Mouse (Mus musculus): Measurements from ENCODE around the gene Gm28048.

The Gm28048 gene

DNA sequence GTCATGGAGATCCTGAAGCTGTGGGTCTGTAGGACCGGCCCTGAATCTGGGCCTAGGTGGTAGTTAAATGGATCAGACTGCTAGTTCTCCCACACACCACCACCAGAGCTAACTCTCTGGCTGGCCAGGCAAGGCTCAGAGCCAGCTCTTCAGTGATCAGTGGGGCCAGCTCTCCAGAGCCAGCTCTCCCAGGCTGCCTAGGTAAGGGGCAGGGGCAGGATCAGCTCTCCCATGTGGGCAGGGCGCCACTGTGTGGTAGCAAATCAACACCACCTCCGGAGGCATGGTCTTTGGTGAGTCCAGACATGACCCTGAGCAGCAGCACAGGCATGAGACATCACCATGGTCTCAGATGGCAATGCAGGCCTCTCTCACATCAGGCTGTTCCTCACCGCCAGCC is 25.1 kb downstream of the Gm28048 start:
- intact Hi-C loops (cut with DNase I) = loop anchor here (2.0 to 10.0 kb wide), 3 partner anchors 95 to 732 kb away; partner anchors contain the start of gene B3gnt2

DNA sequence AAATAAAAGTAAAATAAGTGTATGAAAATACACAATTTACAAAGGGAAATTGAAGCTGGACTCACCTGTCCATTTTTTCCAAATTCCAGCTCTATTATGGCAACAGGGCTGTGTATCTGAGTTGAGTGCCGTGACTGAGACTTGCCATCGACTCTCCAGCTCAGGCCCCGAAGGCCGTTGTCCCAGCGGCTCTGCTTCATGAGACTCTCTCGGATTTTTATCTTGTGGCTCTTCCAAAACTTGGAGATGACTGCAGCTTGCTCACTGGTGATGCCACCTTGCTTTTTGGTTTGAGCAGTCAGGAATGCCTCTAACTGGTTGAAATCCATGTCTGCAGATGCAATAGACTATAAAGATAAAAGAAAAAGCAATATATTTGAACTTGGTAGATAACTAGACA is 25.5 kb downstream of the Gm28048 start:
- intact Hi-C loops (cut with DNase I) = loop anchor here (2.0 to 10.0 kb wide), 3 partner anchors 94 to 732 kb away; partner anchors contain the start of gene B3gnt2

DNA sequence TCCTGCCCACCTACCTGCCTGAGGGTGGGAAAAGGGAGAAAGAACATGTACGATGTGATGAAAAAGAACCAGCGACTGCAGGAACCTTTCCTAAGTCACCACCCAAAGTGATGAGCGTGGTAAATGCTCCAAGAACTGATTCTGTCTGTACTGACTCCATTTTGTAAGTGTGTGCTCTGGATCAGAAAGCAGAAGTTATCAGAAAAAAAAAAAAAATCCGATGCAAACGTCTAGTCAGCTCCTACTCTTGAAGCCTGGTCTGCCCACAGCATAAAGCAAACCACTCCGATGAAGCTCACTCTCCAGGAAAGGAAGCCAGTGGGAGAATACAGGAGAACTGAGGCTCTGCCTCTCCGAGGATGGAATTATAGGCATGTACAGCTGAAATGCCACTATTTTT is 29.2 kb downstream of the Gm28048 start:
- intact Hi-C loops (cut with DNase I) = loop anchor here (10.0 kb wide), 1 partner anchor 728 kb away; no protein-coding TSS in a partner anchor

DNA sequence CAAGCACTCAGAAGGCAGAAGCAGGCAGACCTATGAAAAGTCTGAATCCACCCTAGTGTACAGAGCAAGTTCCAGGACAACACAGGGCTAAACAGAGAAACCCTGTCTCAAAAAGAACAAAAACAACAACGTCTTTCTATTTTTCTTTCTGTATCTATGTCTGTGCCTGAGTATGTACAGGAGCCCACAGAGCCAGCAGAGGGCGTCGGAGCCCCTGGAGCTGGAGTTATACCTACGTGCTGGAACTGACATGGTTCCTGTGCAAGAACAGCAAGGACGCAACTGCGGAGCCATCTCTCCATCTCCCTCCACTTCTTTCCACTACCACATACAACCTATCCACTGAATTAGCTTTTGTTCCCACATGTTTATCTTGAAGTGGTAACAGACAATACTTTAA is 31.8 kb downstream of the Gm28048 start:
- intact Hi-C loops (cut with DNase I) = loop anchor here (10.0 kb wide), 1 partner anchor 725 kb away; no protein-coding TSS in a partner anchor

DNA sequence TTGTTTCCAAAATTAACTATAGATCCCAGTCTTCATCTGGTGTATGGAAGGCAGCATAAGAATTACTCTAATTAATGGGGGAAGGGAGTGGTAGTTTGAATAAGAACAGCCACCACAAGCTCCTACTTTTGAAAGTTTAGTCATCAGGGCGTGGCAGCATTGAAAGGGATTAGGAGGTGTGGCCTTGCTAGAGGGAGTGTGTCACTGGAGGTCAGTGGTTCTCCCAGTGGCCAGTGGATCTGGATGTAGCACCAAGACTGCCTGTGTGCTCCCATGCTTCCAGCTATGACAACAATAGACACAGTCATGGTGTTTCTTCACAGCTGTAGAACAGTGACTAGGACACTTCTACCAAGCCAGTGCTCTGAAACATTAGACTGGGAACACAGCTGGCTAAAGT is 32.8 kb downstream of the Gm28048 start:
- intact Hi-C loops (cut with DNase I) = no loop called here

DNA sequence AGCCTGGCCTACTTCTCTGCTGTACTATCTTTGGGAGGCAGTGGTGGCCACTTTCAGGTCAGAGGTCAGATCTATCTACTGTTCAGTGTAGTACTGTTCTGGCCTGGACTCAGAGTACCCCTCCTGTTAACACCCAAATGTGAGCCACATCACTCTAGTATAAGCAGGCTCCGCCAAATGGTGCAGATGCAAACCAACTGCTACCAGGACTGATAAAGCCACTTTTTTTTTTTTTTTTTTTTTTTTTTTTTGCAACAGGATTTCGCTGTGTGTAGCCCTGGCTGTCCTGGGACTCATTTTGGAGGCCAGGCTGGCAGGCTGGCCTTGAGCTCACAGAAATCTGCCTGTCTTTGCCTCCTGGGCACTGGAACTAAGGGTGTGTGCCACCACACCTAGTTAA is 42.9 kb downstream of the Gm28048 start:
- intact Hi-C loops (cut with DNase I) = no loop called here

DNA sequence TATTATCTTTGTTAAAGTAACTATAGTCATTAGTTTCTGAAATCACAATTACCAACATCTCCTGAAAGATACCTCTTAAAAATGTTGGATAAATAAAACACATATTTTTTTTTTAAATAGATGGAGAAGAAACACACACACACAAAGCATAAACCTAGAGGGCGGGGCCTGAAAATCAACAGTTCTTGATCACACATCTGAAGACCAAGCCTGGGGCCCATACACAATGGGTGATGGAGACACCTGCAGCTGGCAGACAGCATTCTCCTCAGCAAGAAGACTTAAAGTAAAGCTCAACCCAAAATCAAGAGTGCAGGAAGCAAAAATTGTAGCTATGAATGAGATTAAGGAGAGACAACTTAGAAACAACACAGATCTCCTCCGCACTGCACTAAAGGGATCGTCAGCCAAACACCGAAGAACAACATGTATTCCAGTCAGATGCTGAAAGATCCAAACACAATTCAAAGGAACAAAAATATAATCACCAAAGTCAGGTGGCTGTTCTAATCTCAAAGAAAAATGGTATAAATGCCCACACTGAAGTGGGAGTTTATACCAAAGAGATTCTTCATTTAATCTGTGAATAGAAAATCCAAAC is 44.1 kb downstream of the Gm28048 start:
- intact Hi-C loops (cut with DNase I) = no loop called here

DNA sequence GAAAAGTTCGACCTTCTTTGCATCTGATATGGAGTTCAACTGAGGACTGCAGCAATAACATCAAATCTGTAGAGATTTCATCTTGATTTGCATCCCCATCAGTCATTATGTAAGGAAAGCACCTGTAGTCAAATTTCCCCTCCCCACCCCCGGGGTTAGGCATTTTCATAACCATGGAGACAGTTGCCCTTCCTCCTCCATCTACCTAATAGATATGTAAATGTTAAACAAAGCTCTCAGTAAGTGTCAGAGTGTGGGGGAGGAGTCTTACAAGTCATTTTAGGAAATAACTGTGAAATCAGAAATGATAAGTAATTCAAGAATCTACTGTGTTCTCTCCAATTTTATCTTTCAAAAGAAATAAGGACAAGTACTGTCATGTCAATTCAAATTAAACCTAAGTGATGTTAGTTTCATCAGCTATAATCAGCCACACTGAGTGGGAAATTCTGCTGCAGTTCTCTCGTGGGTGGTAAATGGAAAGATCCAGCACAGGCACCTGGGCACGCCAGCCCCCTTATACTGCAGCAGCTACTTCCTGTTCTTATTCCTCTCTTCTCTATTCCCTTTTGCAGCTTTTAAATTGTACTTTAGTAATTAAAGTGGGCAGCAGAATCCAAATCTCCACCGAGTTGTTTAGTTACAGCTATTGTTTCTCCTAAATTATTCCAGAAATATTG is 45.3 kb downstream of the Gm28048 start:
- intact Hi-C loops (cut with DNase I) = no loop called here

DNA sequence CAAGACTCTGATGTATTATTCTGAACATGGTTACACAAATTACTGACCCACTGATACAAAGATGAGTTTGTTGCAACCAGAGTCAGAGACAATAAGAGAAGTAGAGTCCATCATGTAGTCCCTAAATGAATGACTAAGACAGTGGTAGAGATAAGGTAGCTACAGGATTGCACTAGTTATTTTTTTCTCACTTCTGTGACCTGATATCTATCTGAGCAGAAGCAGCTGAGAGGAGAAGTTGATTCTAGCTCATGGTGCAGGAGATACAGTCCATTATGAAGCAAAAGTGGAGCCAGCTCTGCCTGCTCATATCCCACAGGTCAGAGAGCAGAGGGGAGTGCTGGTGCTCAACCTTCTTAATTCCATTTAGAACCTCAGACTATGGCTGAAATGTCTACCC is 49.7 kb downstream of the Gm28048 start:
- intact Hi-C loops (cut with DNase I) = no loop called here

DNA sequence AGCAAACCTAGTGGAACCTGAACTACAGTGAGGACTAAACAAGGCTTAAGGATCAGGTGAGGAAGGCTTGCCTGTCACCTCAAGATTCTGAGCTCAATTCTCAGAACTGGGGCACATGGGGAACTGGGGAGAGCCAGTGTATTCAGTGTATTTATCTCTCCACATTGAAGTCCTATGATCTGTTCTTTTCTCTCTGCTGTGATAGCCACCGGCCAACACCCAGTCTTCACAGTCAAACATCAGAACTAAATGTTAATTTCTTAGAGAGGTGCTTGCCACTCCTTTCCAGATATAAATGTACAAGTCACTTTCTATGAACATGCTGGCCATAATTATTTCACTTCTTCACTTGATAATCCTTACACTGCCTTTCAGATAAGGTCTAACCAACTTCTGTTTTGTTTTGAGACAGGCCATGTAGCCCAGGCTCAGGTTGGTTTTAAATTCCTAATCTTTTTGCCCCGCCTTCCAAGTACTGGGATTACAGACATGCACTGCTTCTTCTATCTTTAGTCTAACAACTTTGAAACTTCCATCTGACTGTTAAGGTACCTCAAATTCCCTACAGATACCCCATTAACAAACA is 50.5 kb downstream of the Gm28048 start:
- intact Hi-C loops (cut with DNase I) = no loop called here

DNA sequence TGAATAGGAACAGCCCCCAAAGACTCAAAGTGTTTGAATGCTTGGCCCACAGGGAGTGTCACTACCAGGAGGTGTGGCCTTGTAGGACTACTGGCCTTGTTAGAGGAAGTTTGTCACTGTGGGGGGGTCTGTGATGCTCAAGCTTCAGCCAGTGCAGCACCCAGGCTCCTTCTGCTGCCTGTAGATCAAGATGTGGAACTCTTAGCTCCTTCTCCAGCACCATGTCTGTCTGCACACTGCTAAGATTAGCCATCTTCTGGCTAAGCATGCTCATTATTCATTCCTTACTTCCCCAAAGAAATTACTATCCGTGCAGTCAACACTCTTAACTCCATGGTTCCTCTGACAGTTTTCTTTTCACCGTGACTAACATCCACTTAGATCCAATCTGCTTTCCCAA is 51.8 kb downstream of the Gm28048 start:
- intact Hi-C loops (cut with DNase I) = no loop called here

DNA sequence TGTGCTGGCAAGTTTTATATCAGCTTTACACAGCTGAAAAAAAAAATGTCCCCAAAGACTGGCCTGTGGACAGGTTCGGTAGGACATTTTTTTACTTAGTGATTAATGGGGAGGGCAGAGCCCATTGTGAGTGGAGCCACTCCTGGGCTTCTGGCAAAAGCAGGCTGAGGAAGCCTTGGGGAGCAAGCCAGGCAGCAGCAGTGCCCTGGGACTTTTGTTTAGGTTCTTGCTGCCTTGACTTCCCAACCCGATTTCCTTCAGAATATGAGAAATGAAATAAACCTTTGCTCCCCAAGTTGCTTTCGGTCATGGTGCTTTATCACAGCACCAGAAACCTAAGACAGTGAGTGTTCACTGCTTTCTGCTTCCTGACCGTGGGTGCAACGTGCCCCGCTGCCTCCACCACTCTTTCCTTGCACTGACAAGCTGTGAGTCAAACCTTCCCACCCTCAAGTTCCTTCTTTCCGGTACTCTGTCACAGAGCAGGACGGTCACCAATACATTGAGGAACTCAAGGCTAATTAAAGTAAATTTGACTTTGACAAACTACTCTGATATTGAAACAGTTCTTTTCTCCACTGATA is 53.2 kb downstream of the Gm28048 start:
- intact Hi-C loops (cut with DNase I) = no loop called here

DNA sequence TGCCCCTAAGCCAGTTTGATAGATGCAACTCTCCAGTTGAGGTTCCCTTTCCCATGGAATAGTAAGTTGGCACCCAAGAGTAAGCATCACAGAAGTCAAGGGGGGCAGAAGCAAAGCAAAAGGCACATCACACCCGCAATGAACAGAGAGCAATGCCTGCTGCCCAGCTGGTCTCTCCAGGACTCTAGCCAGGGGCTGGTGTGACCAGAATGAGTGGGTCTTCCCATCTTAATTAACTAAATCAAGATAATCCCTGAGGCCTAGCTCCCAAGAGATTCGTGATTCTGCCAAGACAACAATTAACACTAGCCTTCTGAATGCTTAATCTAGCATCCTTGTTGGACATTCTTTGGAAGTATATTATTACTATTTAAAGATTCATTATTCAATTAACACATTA is 58.3 kb downstream of the Gm28048 start:
- intact Hi-C loops (cut with DNase I) = no loop called here

DNA sequence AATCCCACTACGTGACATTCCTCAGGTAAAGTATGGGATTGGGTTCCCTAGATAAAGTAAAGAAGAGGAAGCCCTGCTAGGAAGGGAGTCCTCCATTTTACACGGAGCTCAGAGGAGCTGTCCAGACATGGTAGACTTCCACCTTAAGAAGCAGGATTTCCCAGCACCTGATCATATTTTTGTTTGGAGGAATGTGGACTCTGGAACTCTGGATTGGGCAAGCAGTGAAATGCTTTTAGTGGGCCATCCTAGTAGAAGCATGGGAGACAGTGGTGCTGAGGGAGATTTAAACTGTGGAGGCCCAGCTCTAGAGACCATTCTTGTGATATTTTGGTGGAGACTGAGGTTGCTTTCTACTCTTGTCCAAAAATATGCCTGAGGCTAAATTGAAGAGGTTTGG is 59.3 kb downstream of the Gm28048 start:
- intact Hi-C loops (cut with DNase I) = no loop called here

DNA sequence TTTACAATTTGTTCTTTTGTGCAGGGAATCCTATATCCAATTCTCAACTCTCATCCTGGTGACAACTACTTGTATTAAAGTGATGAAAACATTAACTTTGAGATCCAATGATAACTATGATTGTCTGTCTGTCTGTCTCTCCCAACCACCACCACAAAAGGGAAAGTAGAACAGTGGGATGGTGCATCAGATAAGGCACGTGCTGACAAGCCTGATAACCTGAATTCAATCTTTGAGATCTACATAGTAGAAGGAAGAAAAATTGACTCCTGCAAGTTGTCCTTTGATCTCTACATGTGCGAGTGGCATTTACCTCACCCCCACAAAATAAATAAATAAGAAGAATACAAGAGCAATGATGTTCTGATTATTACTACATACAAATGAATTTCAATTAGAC is 62.6 kb downstream of the Gm28048 start:
- intact Hi-C loops (cut with DNase I) = no loop called here

DNA sequence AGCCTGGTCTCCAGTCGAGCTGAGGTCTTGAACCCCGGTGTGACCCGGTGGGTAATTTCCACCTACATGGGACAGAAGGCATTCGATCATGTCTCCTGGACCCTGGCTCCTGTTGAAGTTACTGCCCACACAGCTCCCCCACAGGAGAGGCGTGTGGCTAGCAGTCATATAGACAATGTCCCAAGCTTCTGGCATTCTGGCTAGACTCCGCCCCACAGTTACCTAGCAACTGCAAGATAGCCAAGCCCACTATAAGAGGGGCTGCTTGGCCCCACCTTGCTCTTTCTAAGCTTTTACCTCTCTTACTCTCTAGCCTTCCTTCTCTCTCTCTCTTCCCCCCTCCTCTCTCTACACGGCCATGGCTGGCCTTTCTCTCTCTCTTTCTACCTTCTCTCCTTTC is 64.1 kb downstream of the Gm28048 start:
- intact Hi-C loops (cut with DNase I) = no loop called here

DNA sequence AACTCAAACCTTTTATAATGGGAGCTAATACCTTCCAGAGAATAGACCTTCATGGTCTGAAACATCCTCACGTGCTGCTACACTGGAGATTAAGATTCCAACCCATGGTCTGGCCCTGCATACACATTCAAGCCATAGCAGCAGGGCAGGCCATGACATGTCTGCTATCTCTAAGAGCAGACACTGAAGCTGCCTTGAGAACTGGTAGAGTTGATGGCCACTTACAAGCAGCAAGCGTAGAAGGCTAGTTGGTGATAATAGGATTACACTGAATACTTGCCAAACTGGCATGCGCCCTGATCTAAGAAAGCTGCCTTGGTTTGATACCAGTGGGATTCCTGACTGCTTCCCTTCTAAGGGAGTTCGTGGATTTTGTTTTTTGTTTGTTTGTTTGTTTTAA is 68.1 kb downstream of the Gm28048 start:
- intact Hi-C loops (cut with DNase I) = no loop called here

DNA sequence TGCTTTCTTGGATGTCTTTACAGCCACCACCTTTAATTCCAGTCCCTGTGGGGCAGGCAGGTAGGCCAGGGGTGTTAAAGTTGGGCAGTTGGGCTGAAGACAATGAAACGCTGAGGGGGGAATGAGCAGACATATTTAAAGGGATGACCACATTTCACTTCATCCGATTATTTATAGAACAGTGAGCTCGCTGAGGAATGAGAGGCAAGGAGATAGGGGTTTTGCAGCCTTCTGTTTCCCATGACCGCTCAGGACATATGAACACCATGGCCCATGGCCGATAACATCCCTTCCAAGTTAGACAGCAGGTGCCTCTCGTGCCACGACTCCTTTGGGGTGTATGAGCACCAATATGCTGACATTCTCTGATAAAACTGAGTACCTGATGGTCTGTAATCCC is 70.1 kb downstream of the Gm28048 start:
- intact Hi-C loops (cut with DNase I) = no loop called here

DNA sequence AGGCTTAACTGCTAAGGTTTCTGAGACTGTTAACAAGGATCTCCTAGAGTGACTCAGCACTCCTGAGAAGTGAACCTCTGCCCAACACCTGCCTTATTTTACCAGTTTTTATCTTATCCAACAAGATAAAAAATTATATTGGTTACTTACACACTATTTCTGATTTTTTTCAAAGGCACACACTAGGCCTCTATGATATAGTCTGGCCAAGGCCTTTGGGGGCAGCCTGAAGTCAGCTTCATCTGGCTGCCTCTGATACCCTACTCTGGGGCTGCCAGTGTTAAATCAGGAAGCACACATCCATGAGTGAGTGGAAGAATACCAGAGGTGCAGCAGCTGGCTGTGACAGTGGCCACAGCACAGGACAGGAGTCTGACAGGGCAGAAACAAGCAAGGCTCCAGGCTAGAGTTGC is 75.4 kb downstream of the Gm28048 start:
- intact Hi-C loops (cut with DNase I) = no loop called here

DNA sequence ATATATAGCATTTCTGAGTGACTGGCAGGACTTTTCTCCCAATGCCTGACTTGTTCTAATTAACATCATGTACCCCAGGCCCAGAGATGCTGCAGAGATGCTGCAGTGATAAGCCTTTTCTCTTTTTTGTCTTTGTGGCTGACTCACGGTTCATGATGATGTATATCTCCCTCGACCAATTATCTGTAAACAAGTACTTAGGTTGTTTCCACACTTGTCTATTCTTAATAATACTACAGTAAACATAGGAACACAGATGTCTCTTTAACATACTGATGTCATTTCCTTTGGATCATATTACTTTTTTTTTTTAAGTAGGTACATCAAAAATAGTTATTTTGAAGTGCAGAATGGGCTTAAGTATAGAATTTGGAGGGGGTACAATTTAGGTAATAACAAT is 79.0 kb downstream of the Gm28048 start:
- intact Hi-C loops (cut with DNase I) = no loop called here

DNA sequence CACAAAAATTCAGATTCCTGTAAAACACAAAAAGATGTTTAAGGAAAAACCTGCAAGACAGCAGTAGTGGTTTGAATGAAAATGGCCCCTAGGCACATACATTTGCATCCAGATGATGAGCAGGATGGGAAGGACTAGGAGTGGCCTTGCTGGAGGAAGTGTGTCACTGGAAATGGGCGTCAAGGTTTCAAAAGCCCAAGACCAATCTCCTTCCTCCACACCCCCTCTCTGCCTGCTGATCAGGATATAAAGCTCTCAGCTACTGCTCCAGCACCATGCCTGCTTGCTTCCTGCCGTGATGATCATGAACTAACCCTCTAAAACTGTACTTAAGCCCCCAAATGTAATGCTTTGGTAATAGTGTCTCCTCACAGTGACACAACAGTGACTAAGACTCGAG is 81.8 kb downstream of the Gm28048 start:
- intact Hi-C loops (cut with DNase I) = no loop called here

DNA sequence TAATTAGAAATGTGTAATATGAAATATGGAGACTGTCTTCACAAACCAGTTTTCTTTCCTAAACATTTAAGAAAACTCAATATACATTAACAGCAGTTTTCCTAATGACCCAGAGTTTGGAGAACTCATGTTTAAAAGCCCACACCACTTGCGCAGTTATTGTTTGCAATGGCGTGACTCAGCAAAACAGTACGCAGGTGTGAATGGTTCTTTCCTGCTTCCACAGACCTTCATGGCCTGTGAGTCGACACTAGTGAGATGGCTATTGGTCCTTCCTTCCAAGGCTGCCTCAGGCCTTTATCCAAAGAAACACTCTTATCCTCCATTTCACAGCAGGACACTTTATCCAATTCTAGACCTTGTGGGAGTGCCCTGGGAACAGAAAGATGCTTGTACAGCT is 84.2 kb downstream of the Gm28048 start:
- intact Hi-C loops (cut with DNase I) = no loop called here
